Mouse (Mus musculus) MEL (cell line): Measurements from ENCODE around the gene Gm12789. TPM values are rescaled to one million over a fixed set of nuclear protein-coding genes. Genes with fewer than 3 reads are reported as not detected.

Experiments used
- DNase-seq: peaks from one replicate; pipeline ENCODE4 v3.0.0; 2011; ENCODE audit warnings: low read depth, low spot score
- H3K27ac ChIP-seq: 2 replicates; pipeline ENCODE4 v1.5.1; 2012; ENCODE audit warnings: low read depth, mild to moderate bottlenecking, control low read depth, low read length, moderate library complexity; ENCODE audit not compliant: control insufficient read depth
- H3K27me3 ChIP-seq, 2 experiments: fragments of 150-350 bp in 1 of 2; sonication (generic) in 1 of 2; 2 replicates each; pipeline ENCODE4 v1.6.1; 2012; ENCODE audit warnings: low read length in 2 of 2, mild to moderate bottlenecking in 2 of 2, improper control_type of control experiment in 1 of 2, moderate library complexity in 1 of 2; ENCODE audit not compliant: insufficient read depth in 2 of 2, control insufficient read depth in 1 of 2
- H3K36me3 ChIP-seq, 2 experiments: 2 replicates each; pipeline ENCODE4 v1.6.1; 2012 to 2014; ENCODE audit warnings: low read length in 2 of 2, improper control_type of control experiment in 1 of 2, inconsistent platforms in 1 of 2, mild to moderate bottlenecking in 1 of 2; ENCODE audit not compliant: insufficient read depth in 2 of 2, control insufficient read depth in 1 of 2
- H3K4me1 ChIP-seq, 2 experiments: fragments of 150-350 bp in 1 of 2; sonication (generic) in 1 of 2; 2 replicates each; pipeline ENCODE4 v1.6.1; 2012; ENCODE audit warnings: low read length in 2 of 2, improper control_type of control experiment in 1 of 2, mild to moderate bottlenecking in 1 of 2; ENCODE audit not compliant: insufficient read depth in 2 of 2, control insufficient read depth in 1 of 2
- H3K4me3 ChIP-seq, 2 experiments: fragments of 150-350 bp in 1 of 2; sonication (generic) in 1 of 2; 2 replicates each; pipeline ENCODE4 v1.5.1; 2012; ENCODE audit warnings: low read depth in 2 of 2, low read length in 2 of 2, mild to moderate bottlenecking in 2 of 2, moderate library complexity in 2 of 2, control low read depth in 1 of 2, improper control_type of control experiment in 1 of 2; ENCODE audit not compliant: control insufficient read depth in 1 of 2, insufficient read depth in 1 of 2
- H3K79me2 ChIP-seq: 2 replicates; pipeline ENCODE4 v1.6.1; 2012; ENCODE audit warnings: mild to moderate bottlenecking, low read length, moderate library complexity; ENCODE audit not compliant: control insufficient read depth, poor library complexity, insufficient read depth
- H3K9ac ChIP-seq: 2 replicates; pipeline ENCODE4 v1.6.1; 2012; ENCODE audit warnings: low read depth, mild to moderate bottlenecking, control low read depth, low read length, moderate library complexity; ENCODE audit not compliant: control insufficient read depth, poor library complexity, severe bottlenecking
- H3K9me3 ChIP-seq: fragments of 150-350 bp; sonication (generic); replicated peaks from 2 replicates; pipeline ENCODE4 v1.6.1; 2012; ENCODE audit warnings: mild to moderate bottlenecking, low read length, improper control_type of control experiment, moderate library complexity; ENCODE audit not compliant: insufficient read depth
- SMC3 ChIP-seq: IDR thresholded peaks from 2 replicates; pipeline ENCODE4 v1.6.1; 2011; ENCODE audit warnings: low read depth, low read length, improper control_type of control experiment
- ZNF384 ChIP-seq: IDR thresholded peaks from 2 replicates; pipeline ENCODE4 v1.6.1; 2012; ENCODE audit warnings: low read depth, mild to moderate bottlenecking, inconsistent platforms, low read length, improper control_type of control experiment
- polyA plus RNA-seq, 2 experiments: library from polyadenylated mRNA; stranded (reverse) in 1 of 2; unstranded in 1 of 2; fragments of >175 nt in 1 of 2; fragments of >200 nt in 1 of 2; gene quantifications; 2 replicates each; pipeline versions ENCODE4 v1.2.1 to v1.2.4; 2012; ENCODE audit warnings: low replicate concordance in 2 of 2, low read depth in 1 of 2; ENCODE audit not compliant: insufficient read length in 2 of 2, insufficient read depth in 1 of 2, missing spikeins in 1 of 2
- total RNA-seq: library from RNA; depleted of rRNA; stranded (reverse); fragments of 300-350 nt; gene quantifications from 2 replicates; pipeline ENCODE4 v1.2.3, GENCODE M21; 2012; rRNA removed

The Gm12789 gene
- total and polyA plus RNA-seq, 3 experiments, result not detected

- Histone ChIP-seq H3K9me3 (no peaks in the 10 kb centered on the region), H3K4me1 (no peaks in the 10 kb centered on the region), H3K27me3 (no peaks in the 10 kb centered on the region; a peak in 1 of 4 replicates), H3K36me3 (no peaks in the 10 kb centered on the region), H3K79me2 (no peaks in the 10 kb centered on the region), H3K4me3 (no peak overlapping the region)
- DNase-seq, result no peak
- TF ChIP-seq ZNF384 (0 out of 2 replicates have a peak, but pooled peaks have one; percentile 8), SMC3 (no peak)
- TF ChIP-seq, all 39 proteins: peak for 1
- no peak overlapping the region for H3K27ac ChIP-seq
- H3K9ac ChIP-seq, result no peak overlapping the region
These were observed 40.2 kb downstream of the Gm12789 start for GRCm38 (mm10) chr4:102026619-102027018.

Other genes starting within 250 kb of the Gm12789 start
- gene B020004J07Rik, start 142.6 kb upstream of the Gm12789 start, total RNA-seq, result not detected in 2 replicates
- gene B020004J07Rik, start 142.6 kb upstream of the Gm12789 start, polyA plus RNA-seq, result not detected
- not detected in 2 replicates for gene C130073F10Rik, start 92.8 kb upstream of the Gm12789 start, total RNA-seq
- gene C130073F10Rik, start 92.8 kb upstream of the Gm12789 start, polyA plus RNA-seq, result not detected
- not detected in 2 replicates for gene Gm12800, start 77.5 kb upstream of the Gm12789 start, total RNA-seq
- gene Gm12800, start 77.5 kb upstream of the Gm12789 start, polyA plus RNA-seq, result not detected
- not detected in 2 replicates for gene Gm12794, start 46.2 kb upstream of the Gm12789 start, total RNA-seq
- not detected for gene Gm12794, start 46.2 kb upstream of the Gm12789 start, polyA plus RNA-seq
- gene Gm12790, start 5.6 kb upstream of the Gm12789 start, total RNA-seq, result not detected in 2 replicates
- gene Gm12790, start 5.6 kb upstream of the Gm12789 start, polyA plus RNA-seq, result not detected
- 2.7 and 3.0 TPM in 2 replicates for gene Pde4b, start 100.9 kb downstream of the Gm12789 start, total RNA-seq
- 1 to 10 TPM in 1 of 2 experiments, not detected in 1; 6.0 TPM for gene Pde4b, start 100.9 kb downstream of the Gm12789 start, polyA plus RNA-seq